Mouse (Mus musculus) intestine, embryonic 16.5 days (tissue): ENCODE measurements around the gene Bdh1. TPM values are rescaled to one million over a fixed set of nuclear protein-coding genes. Genes with fewer than 3 reads are reported as not detected.

Experiments used
- ATAC-seq: fragments of 200-750 bp; cut with Nextera tagmentation; 2 replicates; pipeline ENCODE4 v1.8.0; 2017; ENCODE audit warnings: moderate TSS enrichment, moderate library complexity
- H3K27ac ChIP-seq: fragments of 300-500 bp; sonication (generic); 2 replicates; pipeline ENCODE4 v1.5.1; 2014; ENCODE audit warnings: mild to moderate bottlenecking, low read length
- H3K27me3 ChIP-seq: fragments of 300-500 bp; sonication (generic); replicated peaks from 2 replicates; pipeline ENCODE4 v1.6.1; 2014; ENCODE audit warnings: low read length, control low read depth, mixed read lengths; ENCODE audit not compliant: control insufficient read depth, insufficient read depth
- H3K36me3 ChIP-seq: fragments of 300-500 bp; sonication (generic); 2 replicates; pipeline ENCODE4 v1.6.1; 2014; ENCODE audit warnings: low read length, control low read depth; ENCODE audit not compliant: control insufficient read depth, insufficient read depth
- H3K4me1 ChIP-seq: fragments of 300-500 bp; sonication (generic); 2 replicates; pipeline ENCODE4 v1.6.1; 2014; ENCODE audit warnings: low read length, control low read depth, mixed read lengths; ENCODE audit not compliant: control insufficient read depth, insufficient read depth
- H3K4me2 ChIP-seq: fragments of 300-500 bp; sonication (generic); 2 replicates; pipeline ENCODE4 v1.6.1; 2014; ENCODE audit warnings: low read depth, low read length, control low read depth
- H3K4me3 ChIP-seq: fragments of 300-500 bp; sonication (generic); 2 replicates; pipeline ENCODE4 v1.5.1; 2014; ENCODE audit warnings: mild to moderate bottlenecking, low read length
- H3K9ac ChIP-seq: fragments of 300-500 bp; sonication (generic); 2 replicates; pipeline ENCODE4 v1.6.1; 2014; ENCODE audit warnings: low read depth, low read length
- H3K9me3 ChIP-seq: fragments of 300-500 bp; sonication (generic); 2 replicates; pipeline ENCODE4 v1.6.1; 2016; ENCODE audit warnings: low read length, control low read depth; ENCODE audit not compliant: control insufficient read depth
- WGBS: fragments of 180-500 bp; shearing (Covaris S2); extraction: QIAGEN DNeasy Blood & Tissue Kit; methylation state at CpG from one replicate; pipeline ENCODE4 v1.1.7; 2014; 5-methylcytosine and 5-hydroxymethylcytosine counted together
- polyA plus RNA-seq: library from polyadenylated mRNA; unstranded; fragments of >200 nt; fragmentation: Nextera tagmentation; extraction: Ambion mirVana; gene quantifications from 2 replicates; pipeline ENCODE4 v1.2.1, GENCODE M21; 2015

Bdh1 gene
- polyA plus RNA-seq, 1 experiment from 2014 or later = 272 TPM

DNA sequence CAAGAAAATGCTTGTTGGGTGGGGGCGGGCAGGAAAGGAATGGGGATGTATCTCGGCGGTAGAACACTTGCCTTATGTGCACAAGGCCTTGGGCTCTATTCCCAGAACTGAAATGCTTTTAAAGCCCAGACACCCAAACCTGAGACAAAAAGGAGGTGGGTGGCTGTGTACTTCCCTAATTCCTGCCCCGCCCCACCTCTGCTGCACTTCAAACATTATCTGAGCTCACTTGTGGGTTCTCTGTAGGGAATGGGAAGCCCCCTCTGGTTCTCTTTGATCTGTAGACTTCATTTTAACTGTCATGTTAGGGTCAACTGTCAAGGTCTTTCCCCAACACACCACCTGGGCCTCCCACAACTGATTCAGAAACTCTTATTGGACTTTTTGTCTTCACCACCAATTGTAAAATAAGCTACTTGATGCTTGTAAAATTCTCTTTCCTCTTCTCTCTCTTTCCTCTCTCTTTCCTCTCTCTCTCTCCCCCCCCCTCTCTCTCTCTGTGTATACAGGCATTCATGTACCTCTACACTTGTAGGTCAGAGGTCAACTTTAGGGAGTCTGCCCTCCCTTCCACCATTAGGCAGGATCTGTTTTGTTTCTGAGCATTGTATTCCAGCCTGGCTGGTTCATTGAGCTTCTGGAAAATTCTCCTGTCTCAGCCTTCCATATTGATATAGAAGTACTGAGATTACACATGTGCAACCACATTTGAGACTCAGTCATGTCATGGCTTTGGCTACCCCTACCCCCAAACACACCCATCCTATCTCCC lies 2.5 kb downstream of the Bdh1 start:
- no peak overlapping the region for H3K27ac ChIP-seq
- no peak overlapping the region for H3K9ac ChIP-seq
- H3K9me3 ChIP-seq = no peaks in the 10 kb centered on the region
- H3K4me1 ChIP-seq = peaks cover 6% of the 10 kb centered on the region; the same call in 1 of the 2 replicates
- WGBS = 89% methylated on average over 4 of the region's 4 CpGs
- H3K36me3 ChIP-seq = no peaks in the 10 kb centered on the region
- ATAC-seq = no peak
- no peak overlapping the region for H3K4me2 ChIP-seq
- no peak overlapping the region for H3K4me3 ChIP-seq
- no peaks in the 10 kb centered on the region for H3K27me3 ChIP-seq

DNA sequence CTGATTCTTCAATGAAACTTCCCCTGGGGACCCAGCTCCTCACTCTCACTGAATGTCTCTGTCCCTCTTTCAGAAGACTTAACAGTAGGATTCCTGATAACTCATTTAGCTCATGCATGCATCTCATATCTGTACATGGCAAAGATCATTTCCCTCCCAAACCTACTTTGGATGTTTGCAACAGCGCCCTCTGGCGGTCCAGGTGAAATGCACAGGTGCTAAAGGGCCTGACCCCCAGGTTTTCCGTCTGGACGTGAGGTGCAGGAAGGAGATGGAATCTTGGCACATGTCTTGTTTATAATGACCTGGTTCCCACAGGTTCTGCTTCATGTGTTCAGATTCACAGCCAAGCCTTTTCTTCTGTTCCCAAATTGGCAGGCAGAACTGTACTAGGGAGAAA lies 3.4 kb downstream of the Bdh1 start:
- Histone ChIP-seq H3K27ac (no peak overlapping the region), H3K36me3 (no peaks in the 10 kb centered on the region), H3K9ac (no peak overlapping the region), H3K4me1 (peaks cover 6% of the 10 kb centered on the region; the same call in 1 of the 2 replicates), H3K27me3 (no peaks in the 10 kb centered on the region), H3K4me2 (no peak overlapping the region), H3K4me3 (no peak overlapping the region), H3K9me3 (no peaks in the 10 kb centered on the region)
- no peak for ATAC-seq
- 2% methylated on average over 4 of the region's 4 CpGs for WGBS

- H3K36me3 ChIP-seq = no peaks in the 10 kb centered on the region
- no peak overlapping the region for H3K9ac ChIP-seq
- H3K4me2 ChIP-seq = no peak overlapping the region
- 84% methylated on average over 6 of the region's 6 CpGs for WGBS
- no peaks in the 10 kb centered on the region for H3K9me3 ChIP-seq
- H3K27me3 ChIP-seq = no peaks in the 10 kb centered on the region
- no peak overlapping the region for H3K27ac ChIP-seq
- no peak for ATAC-seq
- peaks cover 6% of the 10 kb centered on the region; the same call in 1 of the 2 replicates for H3K4me1 ChIP-seq
- no peak overlapping the region for H3K4me3 ChIP-seq
These were observed 4.5 kb downstream of the Bdh1 start for GRCm38 (mm10) chr16:31426496-31427126.

- H3K9ac ChIP-seq = peak overlapping the region; percentile 84
- peak overlapping the region; percentile 95 for H3K27ac ChIP-seq
- WGBS = 4% methylated on average over 11 of the region's 11 CpGs
- H3K4me2 ChIP-seq = peak overlapping the region; percentile 87
- H3K9me3 ChIP-seq = no peaks in the 10 kb centered on the region
- peak overlapping the region; percentile 63 for H3K4me3 ChIP-seq
- H3K36me3 ChIP-seq = no peaks in the 10 kb centered on the region
- ATAC-seq = no peak
- peaks cover 11% of the 10 kb centered on the region for H3K4me1 ChIP-seq
- no peaks in the 10 kb centered on the region for H3K27me3 ChIP-seq
These were observed 6.2 kb downstream of the Bdh1 start for GRCm38 (mm10) chr16:31428335-31428674.

DNA sequence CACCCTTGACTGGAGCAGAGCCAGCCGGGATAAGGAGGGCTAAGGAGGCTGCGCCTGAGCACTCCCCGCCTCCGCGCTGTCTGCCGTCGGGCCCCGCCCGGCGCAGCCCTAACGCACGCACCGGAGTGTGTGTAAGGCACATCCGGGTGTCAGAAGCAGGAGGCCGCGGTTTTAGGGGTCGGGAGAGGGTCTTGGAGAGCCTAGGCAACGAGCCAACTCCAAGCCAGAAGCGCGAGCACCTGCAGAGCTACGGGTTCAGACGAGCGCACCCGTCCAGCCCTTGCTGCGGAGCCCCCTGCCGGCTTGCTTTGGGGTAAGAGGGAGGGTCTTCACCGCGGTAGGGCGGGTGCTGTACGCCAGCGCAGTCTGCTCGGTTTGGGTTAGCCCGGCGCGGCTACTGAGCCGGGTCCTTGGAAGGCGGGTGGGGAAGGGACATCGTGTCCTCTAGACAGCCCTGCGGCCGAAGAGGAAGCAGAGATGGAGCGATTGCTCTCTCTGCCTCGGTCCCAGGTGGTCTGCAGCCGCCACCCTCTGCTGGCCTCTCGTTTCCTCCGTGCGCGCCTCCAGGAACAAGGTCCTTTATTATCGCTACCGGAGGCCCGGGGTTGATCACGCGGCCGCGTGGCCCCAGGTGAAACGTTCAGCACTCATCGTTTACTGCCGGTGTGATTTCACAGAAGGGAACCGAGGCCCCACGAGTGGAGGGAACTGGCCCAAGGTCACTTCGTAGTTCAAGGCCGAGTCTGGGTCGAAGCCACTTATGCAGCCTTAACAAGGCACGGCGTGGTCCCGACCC lies 6.8 kb downstream of the Bdh1 start:
- H3K27me3 ChIP-seq = no peaks in the 10 kb centered on the region
- H3K9me3 ChIP-seq = no peaks in the 10 kb centered on the region
- peak overlapping the region; percentile 63 for H3K4me3 ChIP-seq
- H3K4me2 ChIP-seq = peak overlapping the region; percentile 87
- peak overlapping the region; percentile 95 for H3K27ac ChIP-seq
- H3K9ac ChIP-seq = peak overlapping the region; percentile 84
- H3K36me3 ChIP-seq = no peaks in the 10 kb centered on the region
- peak; percentile 83 for ATAC-seq
- peaks cover 17% of the 10 kb centered on the region for H3K4me1 ChIP-seq
- WGBS = under 1% methylated on average over 65 of the region's 65 CpGs

GRCm38 (mm10) chr16:31429471-31430155 lies 7.5 kb downstream of the Bdh1 start:
- under 1% methylated on average over 49 of the region's 49 CpGs for WGBS

GRCm38 (mm10) chr16:31433466-31434110 lies 11.5 kb downstream of the Bdh1 start:
- H3K4me1 ChIP-seq = peaks cover 25% of the 10 kb centered on the region
- peak overlapping the region; percentile 43; the same call in 1 of the 2 replicates for H3K27ac ChIP-seq
- no peak overlapping the region for H3K4me2 ChIP-seq
- H3K9me3 ChIP-seq = no peaks in the 10 kb centered on the region
- no peak overlapping the region for H3K9ac ChIP-seq
- H3K36me3 ChIP-seq = no peaks in the 10 kb centered on the region; the same call in 1 of the 2 replicates
- whole genome bisulfite sequencing = 70% methylated on average over 12 of the region's 12 CpGs
- no peaks in the 10 kb centered on the region for H3K27me3 ChIP-seq
- no peak overlapping the region for H3K4me3 ChIP-seq
- no peak for ATAC-seq

More at GRCm38 (mm10) chr16:31429471-31430155, 7.5 kb downstream of the Bdh1 start:
- peak overlapping the region; percentile 95 for H3K27ac ChIP-seq
- peak overlapping the region; percentile 87 for H3K4me2 ChIP-seq
- peaks cover 19% of the 10 kb centered on the region for H3K4me1 ChIP-seq
- peak overlapping the region; percentile 63 for H3K4me3 ChIP-seq
- no peaks in the 10 kb centered on the region for H3K9me3 ChIP-seq
- H3K27me3 ChIP-seq = no peaks in the 10 kb centered on the region
- no peaks in the 10 kb centered on the region for H3K36me3 ChIP-seq
- ATAC-seq = peak; percentile 95
- H3K9ac ChIP-seq = peak overlapping the region; percentile 84

GRCm38 (mm10) chr16:31435146-31435545 lies 13.1 kb downstream of the Bdh1 start:
- Histone ChIP-seq H3K27ac (no peak overlapping the region), H3K4me2 (no peak overlapping the region), H3K27me3 (no peaks in the 10 kb centered on the region), H3K36me3 (no peaks in the 10 kb centered on the region; the same call in 1 of the 2 replicates), H3K4me1 (peaks cover 23% of the 10 kb centered on the region), H3K4me3 (no peak overlapping the region), H3K9me3 (no peaks in the 10 kb centered on the region), H3K9ac (no peak overlapping the region)
- ATAC-seq = no peak
- WGBS = 90% methylated on average over 4 of the region's 4 CpGs
